Mouse (Mus musculus): ENCODE data around the gene Slk.
A peak's percentile ranks its signal among the peaks of the same experiment; 100 is the strongest.

The Slk gene

GRCm38 (mm10) chr19:47579225-47579787 lies at the start of gene Slk:
Gene Slk, plus strand, starts transcription at chr19:47579678.
- DNase-seq (ENCODE audit: low spot score in 2 of 2) = peak; percentile 79 to 81

GRCm38 (mm10) chr19:47531309-47531708 lies 48.2 kb upstream of the Slk start:
- no peak for DNase-seq (ENCODE audit: low spot score in 2 of 2)

- no peak for DNase-seq (ENCODE audit: low spot score in 2 of 2)
Measured at GRCm38 (mm10) chr19:47532449-47532848, 47.0 kb upstream of the Slk start.

- DNase-seq (ENCODE audit: low spot score in 2 of 2) = peak in 1 of 2 experiments; percentile 72
Measured at GRCm38 (mm10) chr19:47534131-47534530, 45.3 kb upstream of the Slk start.

- peak; percentile 95 for DNase-seq (ENCODE audit: low spot score in 2 of 2)
Measured at GRCm38 (mm10) chr19:47536521-47537299, 42.8 kb upstream of the Slk start.

- no peak for DNase-seq (ENCODE audit: low spot score in 2 of 2)
Measured at GRCm38 (mm10) chr19:47537300-47537792, 42.1 kb upstream of the Slk start, which contains the start of gene Stn1. Gene Stn1, minus strand, starts transcription at chr19:47537507.

- no peak for DNase-seq (ENCODE audit: low spot score in 2 of 2)
Measured at GRCm38 (mm10) chr19:47537879-47538278, 41.6 kb upstream of the Slk start.

GRCm38 (mm10) chr19:47538801-47539200 lies 40.7 kb upstream of the Slk start:
- no peak for DNase-seq (ENCODE audit: low spot score in 2 of 2)

GRCm38 (mm10) chr19:47542441-47542840 lies 37.0 kb upstream of the Slk start:
- DNase-seq (ENCODE audit: low spot score in 2 of 2) = peak in 1 of 2 experiments; percentile 48

- no peak for DNase-seq (ENCODE audit: low spot score in 2 of 2)
Measured at GRCm38 (mm10) chr19:47545055-47545454, 34.4 kb upstream of the Slk start.

- DNase-seq (ENCODE audit: low spot score in 2 of 2) = no peak
Measured at GRCm38 (mm10) chr19:47545528-47545927, 34.0 kb upstream of the Slk start.

- DNase-seq (ENCODE audit: low spot score in 2 of 2) = no peak
Measured at GRCm38 (mm10) chr19:47548432-47549076, 30.9 kb upstream of the Slk start.

- DNase-seq (ENCODE audit: low spot score in 2 of 2) = peak in 1 of 2 experiments; percentile 30
Measured at GRCm38 (mm10) chr19:47549174-47549573, 30.3 kb upstream of the Slk start.

GRCm38 (mm10) chr19:47549584-47549983 lies 29.9 kb upstream of the Slk start:
- no peak for DNase-seq (ENCODE audit: low spot score in 2 of 2)

- no peak for DNase-seq (ENCODE audit: low spot score in 2 of 2)
Measured at GRCm38 (mm10) chr19:47559145-47559544, 20.3 kb upstream of the Slk start.

GRCm38 (mm10) chr19:47559751-47560512 lies 19.5 kb upstream of the Slk start:
- DNase-seq (ENCODE audit: low spot score in 2 of 2) = peak; percentile 44 to 66

- no peak for DNase-seq (ENCODE audit: low spot score in 2 of 2)
Measured at GRCm38 (mm10) chr19:47560544-47561161, 18.8 kb upstream of the Slk start.

- no peak for DNase-seq (ENCODE audit: low spot score in 2 of 2)
Measured at GRCm38 (mm10) chr19:47561996-47562441, 17.5 kb upstream of the Slk start.

GRCm38 (mm10) chr19:47563715-47564114 lies 15.8 kb upstream of the Slk start:
- DNase-seq (ENCODE audit: low spot score in 2 of 2) = no peak

GRCm38 (mm10) chr19:47565031-47565654 lies 14.3 kb upstream of the Slk start:
- DNase-seq (ENCODE audit: low spot score in 2 of 2) = no peak

GRCm38 (mm10) chr19:47565994-47566393 lies 13.5 kb upstream of the Slk start:
- no peak for DNase-seq (ENCODE audit: low spot score in 2 of 2)

Measured in frontal cortex, postnatal 36 days (tissue).